Mouse (Mus musculus): ENCODE results near the gene Snd1.

DNA sequence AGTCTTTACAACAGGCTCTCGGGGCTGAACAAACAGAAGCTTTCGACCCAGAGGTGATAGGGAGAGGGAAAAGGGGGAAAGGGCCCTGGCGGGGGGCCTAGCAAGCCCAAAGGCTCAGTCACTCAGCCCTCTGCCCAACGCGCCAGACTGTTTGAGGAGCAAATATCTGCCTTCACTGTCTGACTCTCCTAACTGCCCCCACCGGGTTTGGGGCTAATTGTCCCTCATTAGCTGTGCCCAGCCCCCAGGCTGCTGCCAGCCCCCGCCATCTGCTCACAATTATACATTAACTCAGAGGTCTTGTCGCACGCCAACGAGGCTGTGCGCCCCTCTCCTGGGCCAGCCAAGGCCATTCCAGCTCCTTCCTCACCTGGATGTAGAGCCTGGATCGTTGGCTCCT, 24.0 kb upstream of the Snd1 start:
- TF ChIP-seq CTCF (IDR thresholded peaks at IDR 0.05; ENCODE audit: low read depth) = no peak
- no peak for TF ChIP-seq EP300 (IDR thresholded peaks at IDR 0.05; ENCODE audit: low read depth)

All from liver, postnatal 0 days (tissue).